Mouse (Mus musculus): ENCODE measurements around the gene Gnpnat1.

DNA sequence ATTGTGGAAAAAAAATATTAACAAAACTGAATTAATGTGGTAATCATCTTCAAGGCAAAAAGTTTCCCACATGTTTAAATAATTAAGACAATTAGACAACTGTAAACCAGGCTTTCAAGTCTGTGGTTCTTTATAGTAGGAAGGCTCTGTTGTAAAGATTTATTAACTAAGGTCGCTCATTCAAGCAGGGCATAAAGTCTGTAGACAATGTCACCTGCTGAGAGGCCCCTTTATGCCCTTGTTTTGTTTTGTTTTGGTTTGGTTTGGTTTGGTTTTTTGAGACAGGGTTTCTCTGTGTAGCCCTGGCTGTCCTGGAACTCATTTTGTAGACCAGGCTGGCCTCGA is 34.2 kb upstream of the Gnpnat1 start:
- TF ChIP-seq POLR2A (IDR thresholded peaks at IDR 0.05; ENCODE audit: borderline replicate concordance, control insufficient read depth, low read depth, low read length) (no peak), CTCF (IDR thresholded peaks at IDR 0.05; ENCODE audit: control insufficient read depth, insufficient read depth, low read length) (no peak)

All from bone marrow, adult 2 months (tissue).